Mouse (Mus musculus): ENCODE data around the gene Snca.

- TF ChIP-seq TAL1 (IDR thresholded peaks at IDR 0.05; ENCODE audit: low read length) (peak; percentile 100), GATA1 (IDR thresholded peaks at IDR 0.05; ENCODE audit: low read length) (peak; percentile 98)
These were observed 1.6 kb downstream of the Snca start for GRCm38 (mm10) chr6:60828047-60828428.
